Mouse (Mus musculus) embryonic facial prominence, embryonic 11.5 days (tissue): ENCODE data around the gene Gm49450. TPM values are rescaled to one million over a fixed set of nuclear protein-coding genes. Genes with fewer than 3 reads are reported as not detected.
A peak's percentile ranks its signal among the peaks of the same experiment; 100 is the strongest.

Experiments used
- ATAC-seq: fragments of 200-750 bp; cut with Nextera tagmentation; replicated peaks from 2 replicates; pipeline ENCODE4 v1.8.0; 2017; ENCODE audit warnings: low read depth; ENCODE audit not compliant: insufficient number of reproducible peaks, low FRiP score, low TSS enrichment
- DNase-seq: peaks from one replicate; pipeline ENCODE4 v3.0.0-alpha.2; 2015; ENCODE audit warnings: low spot score
- H3K27ac ChIP-seq: fragments of 300-500 bp; sonication (generic); replicated peaks from 2 replicates; pipeline ENCODE4 v1.5.1; 2014; ENCODE audit warnings: mild to moderate bottlenecking, low read depth, low read length, control low read depth
- H3K27me3 ChIP-seq: fragments of 300-500 bp; sonication (generic); 2 replicates; pipeline ENCODE4 v1.6.1; 2014; ENCODE audit warnings: mild to moderate bottlenecking, low read length, moderate library complexity, mixed read lengths; ENCODE audit not compliant: control insufficient read depth, insufficient read depth
- H3K36me3 ChIP-seq: fragments of 300-500 bp; sonication (generic); replicated peaks from 2 replicates; pipeline ENCODE4 v1.6.1; 2014; ENCODE audit warnings: low read depth, mild to moderate bottlenecking, low read length, moderate library complexity, mixed read lengths; ENCODE audit not compliant: control insufficient read depth, insufficient read depth
- H3K4me1 ChIP-seq: fragments of 300-500 bp; sonication (generic); 2 replicates; pipeline ENCODE4 v1.6.1; 2014; ENCODE audit warnings: low read length, mixed read lengths; ENCODE audit not compliant: control insufficient read depth, insufficient read depth
- H3K4me2 ChIP-seq: fragments of 300-500 bp; sonication (generic); 2 replicates; pipeline ENCODE4 v1.6.1; 2014; ENCODE audit warnings: low read depth, mild to moderate bottlenecking, control low read depth, low read length, moderate library complexity
- H3K4me3 ChIP-seq: fragments of 300-500 bp; sonication (generic); 2 replicates; pipeline ENCODE4 v1.5.1; 2014; ENCODE audit warnings: low read depth, low read length, control low read depth
- H3K9ac ChIP-seq: fragments of 300-500 bp; sonication (generic); replicated peaks from 2 replicates; pipeline ENCODE4 v1.6.1; 2014; ENCODE audit warnings: mild to moderate bottlenecking, control low read depth, low read length
- H3K9me3 ChIP-seq: fragments of 300-500 bp; sonication (generic); replicated peaks from 2 replicates; pipeline ENCODE4 v1.6.1; 2016; ENCODE audit warnings: mild to moderate bottlenecking, low read length, inconsistent platforms, mixed read lengths; ENCODE audit not compliant: control insufficient read depth
- WGBS: fragments of 180-500 bp; shearing (Covaris S2); extraction: QIAGEN DNeasy Blood & Tissue Kit; methylation state at CpG from one replicate; pipeline ENCODE4 v1.1.7; 2014; 5-methylcytosine and 5-hydroxymethylcytosine counted together
- polyA plus RNA-seq: library from polyadenylated mRNA; unstranded; fragments of >200 nt; fragmentation: Nextera tagmentation; extraction: Ambion mirVana; gene quantifications from 2 replicates; pipeline ENCODE4 v1.2.1, GENCODE M21; 2014

Gm49450 gene
- polyA plus RNA-seq, 1 experiment from 2014 or later = not detected

GRCm38 (mm10) chr15:98987661-98988181 lies 34.4 kb upstream of the Gm49450 start:
- Histone ChIP-seq H3K4me1 (no peaks in the 10 kb centered on the region; the same call in 1 of the 2 replicates), H3K9me3 (no peaks in the 10 kb centered on the region), H3K4me3 (no peak overlapping the region), H3K9ac (no peak overlapping the region), H3K4me2 (no peak overlapping the region), H3K27ac (0 out of 2 replicates have a peak overlapping the region, but pooled peaks have one; percentile 7), H3K36me3 (no peaks in the 10 kb centered on the region), H3K27me3 (no peaks in the 10 kb centered on the region)
- no peak for ATAC-seq
- no peak for DNase-seq
- WGBS = 41% methylated on average over 8 of the region's 8 CpGs

GRCm38 (mm10) chr15:98987077-98987630 lies 33.8 kb upstream of the Gm49450 start:
- H3K36me3 ChIP-seq = no peaks in the 10 kb centered on the region
- H3K4me3 ChIP-seq = no peak overlapping the region
- 14% methylated on average over 7 of the region's 7 CpGs for WGBS
- H3K27ac ChIP-seq = peak overlapping the region; percentile 52; the same call in 1 of the 2 replicates
- no peak overlapping the region for H3K4me2 ChIP-seq
- H3K27me3 ChIP-seq = no peaks in the 10 kb centered on the region
- no peak for ATAC-seq
- peak; percentile 47 for DNase-seq
- H3K9ac ChIP-seq = 0 out of 2 replicates have a peak overlapping the region, but pooled peaks have one; percentile 1
- no peaks in the 10 kb centered on the region for H3K9me3 ChIP-seq
- H3K4me1 ChIP-seq = no peaks in the 10 kb centered on the region; the same call in 1 of the 2 replicates

GRCm38 (mm10) chr15:98985982-98986715 lies 32.8 kb upstream of the Gm49450 start:
- DNase-seq (no peak), ATAC-seq (no peak)
- WGBS = 32% methylated on average over 12 of the region's 12 CpGs
- Histone ChIP-seq H3K4me3 (peak overlapping the region; percentile 39), H3K27ac (peak overlapping the region; percentile 68; the same call in 1 of the 2 replicates), H3K36me3 (no peaks in the 10 kb centered on the region), H3K27me3 (no peaks in the 10 kb centered on the region), H3K4me2 (peak overlapping the region; percentile 39), H3K4me1 (no peaks in the 10 kb centered on the region; the same call in 1 of the 2 replicates), H3K9me3 (no peaks in the 10 kb centered on the region), H3K9ac (peak overlapping the region; percentile 53)

GRCm38 (mm10) chr15:98985240-98985981 lies 32.1 kb upstream of the Gm49450 start:
- H3K4me1 ChIP-seq = no peaks in the 10 kb centered on the region; the same call in 1 of the 2 replicates
- ATAC-seq (peak; percentile 61), DNase-seq (peak; percentile 74)
- H3K4me3 ChIP-seq = peak overlapping the region; percentile 39
- H3K27me3 ChIP-seq = no peaks in the 10 kb centered on the region
- peak overlapping the region; percentile 68 for H3K27ac ChIP-seq
- peak overlapping the region; percentile 53 for H3K9ac ChIP-seq
- H3K36me3 ChIP-seq = no peaks in the 10 kb centered on the region
- H3K4me2 ChIP-seq = peak overlapping the region; percentile 39
- H3K9me3 ChIP-seq = no peaks in the 10 kb centered on the region
- WGBS = 4% methylated on average over 29 of the region's 29 CpGs

GRCm38 (mm10) chr15:98984681-98985080 lies 31.3 kb upstream of the Gm49450 start:
- Histone ChIP-seq H3K4me1 (no peaks in the 10 kb centered on the region), H3K9ac (peak overlapping the region; percentile 18; the same call in 1 of the 2 replicates), H3K36me3 (no peaks in the 10 kb centered on the region), H3K4me2 (no peak overlapping the region), H3K4me3 (no peak overlapping the region), H3K27ac (no peak overlapping the region), H3K27me3 (no peaks in the 10 kb centered on the region), H3K9me3 (no peaks in the 10 kb centered on the region)
- no peak for DNase-seq
- no peak for ATAC-seq
- 60% methylated on average over 6 of the region's 6 CpGs for WGBS

GRCm38 (mm10) chr15:98983431-98984081 lies 30.2 kb upstream of the Gm49450 start:
- no peak overlapping the region for H3K27ac ChIP-seq

GRCm38 (mm10) chr15:98982100-98982499 lies 28.7 kb upstream of the Gm49450 start:
- DNase-seq (no peak), ATAC-seq (no peak)
- no peak overlapping the region for H3K9ac ChIP-seq
- H3K27ac ChIP-seq = no peak overlapping the region
- H3K4me3 ChIP-seq = no peak overlapping the region
- no peak overlapping the region for H3K4me2 ChIP-seq
- H3K27me3 ChIP-seq = no peaks in the 10 kb centered on the region
- H3K36me3 ChIP-seq = no peaks in the 10 kb centered on the region
- H3K9me3 ChIP-seq = no peaks in the 10 kb centered on the region
- WGBS = 77% methylated on average over 6 of the region's 6 CpGs
- H3K4me1 ChIP-seq = peaks cover 4% of the 10 kb centered on the region; the same call in 1 of the 2 replicates

More at GRCm38 (mm10) chr15:98983431-98984081, 30.2 kb upstream of the Gm49450 start:
- peak; percentile 64 for ATAC-seq
- no peak overlapping the region for H3K4me2 ChIP-seq
- H3K9ac ChIP-seq = no peak overlapping the region
- H3K27me3 ChIP-seq = no peaks in the 10 kb centered on the region
- no peak overlapping the region for H3K4me3 ChIP-seq
- no peaks in the 10 kb centered on the region for H3K9me3 ChIP-seq
- WGBS = 32% methylated on average over 16 of the region's 16 CpGs
- DNase-seq = no peak
- no peaks in the 10 kb centered on the region for H3K36me3 ChIP-seq
- no peaks in the 10 kb centered on the region for H3K4me1 ChIP-seq
